Mouse (Mus musculus) liver, embryonic 11.5 days (tissue): Measurements from ENCODE around the gene Lama4. TPM values are rescaled to one million over a fixed set of nuclear protein-coding genes. Genes with fewer than 3 reads are reported as not detected.

Experiments used
- ATAC-seq: fragments of 200-750 bp; cut with Nextera tagmentation; replicated peaks from 2 replicates; pipeline ENCODE4 v1.8.0; 2017; ENCODE audit warnings: moderate number of reproducible peaks, mild to moderate bottlenecking, moderate TSS enrichment, moderate library complexity; ENCODE audit not compliant: low FRiP score
- DNase-seq: peaks from one replicate; pipeline ENCODE4 v3.0.0-alpha.2; 2017; ENCODE audit warnings: low spot score
- H3K27ac ChIP-seq: fragments of 300-500 bp; sonication (generic); 2 replicates; pipeline ENCODE4 v1.5.1; 2014; ENCODE audit warnings: mild to moderate bottlenecking, low read depth, low read length, control low read depth
- H3K27me3 ChIP-seq: fragments of 300-500 bp; sonication (generic); replicated peaks from 2 replicates; pipeline ENCODE4 v1.6.1; 2014; ENCODE audit warnings: low read length, mixed read lengths; ENCODE audit not compliant: control insufficient read depth, insufficient read depth
- H3K36me3 ChIP-seq: fragments of 300-500 bp; sonication (generic); 2 replicates; pipeline ENCODE4 v1.6.1; 2014; ENCODE audit warnings: mild to moderate bottlenecking, low read length, moderate library complexity, mixed read lengths; ENCODE audit not compliant: control insufficient read depth, insufficient read depth
- H3K4me1 ChIP-seq: fragments of 300-500 bp; sonication (generic); replicated peaks from 2 replicates; pipeline ENCODE4 v1.6.1; 2014; ENCODE audit warnings: low read length, mixed read lengths; ENCODE audit not compliant: control insufficient read depth, insufficient read depth
- H3K4me2 ChIP-seq: fragments of 300-500 bp; sonication (generic); 2 replicates; pipeline ENCODE4 v1.6.1; 2014; ENCODE audit warnings: mild to moderate bottlenecking, control low read depth, moderate library complexity
- H3K4me3 ChIP-seq: fragments of 300-500 bp; sonication (generic); 2 replicates; pipeline ENCODE4 v1.5.1; 2014; ENCODE audit warnings: low read depth, low read length, control low read depth
- H3K9ac ChIP-seq: fragments of 300-500 bp; sonication (generic); 2 replicates; pipeline ENCODE4 v1.6.1; 2014; ENCODE audit warnings: low read depth, low read length, control low read depth
- H3K9me3 ChIP-seq: fragments of 300-500 bp; sonication (generic); 2 replicates; pipeline ENCODE4 v1.6.1; 2016; ENCODE audit warnings: low read length, inconsistent platforms, mixed read lengths; ENCODE audit not compliant: control insufficient read depth
- WGBS: fragments of 180-500 bp; shearing (Covaris S2); extraction: QIAGEN DNeasy Blood & Tissue Kit; methylation state at CpG from one replicate; pipeline ENCODE4 v1.1.7; 2014; 5-methylcytosine and 5-hydroxymethylcytosine counted together
- polyA plus RNA-seq: library from polyadenylated mRNA; unstranded; fragments of >200 nt; fragmentation: Nextera tagmentation; extraction: Ambion mirVana; gene quantifications from 2 replicates; pipeline ENCODE4 v1.2.1, GENCODE M21; 2014

Lama4 gene
- polyA plus RNA-seq, 1 experiment from 2014 or later, result 6.1 TPM

DNA sequence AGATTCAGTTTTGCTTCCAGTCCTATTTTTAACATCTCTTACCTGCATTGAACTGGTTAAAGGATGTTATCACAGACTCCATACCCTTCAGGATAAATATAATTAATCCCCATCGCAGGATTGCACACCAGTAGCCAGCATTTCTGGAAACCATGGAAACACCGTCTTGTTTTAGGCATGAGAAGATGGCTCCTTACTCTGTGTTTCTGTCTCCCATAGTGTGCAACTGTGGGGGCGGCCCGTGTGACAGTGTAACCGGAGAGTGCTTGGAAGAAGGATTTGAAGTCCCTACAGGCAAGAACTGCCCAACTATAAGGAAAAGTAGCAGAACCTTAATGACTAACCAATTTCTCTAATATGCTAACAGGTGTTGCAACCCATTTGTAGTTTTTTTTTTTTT lies 63.1 kb downstream of the Lama4 start:
- no peak for ATAC-seq
- WGBS, result 87% methylated on average over 5 of the region's 5 CpGs

GRCm38 (mm10) chr10:39029297-39030147 lies 64.2 kb downstream of the Lama4 start:
- Histone ChIP-seq H3K4me2 (no peak overlapping the region), H3K4me3 (no peak overlapping the region), H3K36me3 (no peaks in the 10 kb centered on the region), H3K9ac (no peak overlapping the region), H3K27me3 (no peaks in the 10 kb centered on the region), H3K27ac (no peak overlapping the region), H3K9me3 (no peaks in the 10 kb centered on the region), H3K4me1 (no peaks in the 10 kb centered on the region)
- 70% methylated on average over 6 of the region's 6 CpGs for WGBS
- ATAC-seq (no peak), DNase-seq (no peak)

More for the DNA sequence above, 63.1 kb downstream of the Lama4 start:
- Histone ChIP-seq H3K36me3 (no peaks in the 10 kb centered on the region), H3K27me3 (no peaks in the 10 kb centered on the region), H3K9ac (no peak overlapping the region), H3K9me3 (no peaks in the 10 kb centered on the region), H3K4me2 (no peak overlapping the region), H3K4me3 (no peak overlapping the region), H3K4me1 (no peaks in the 10 kb centered on the region), H3K27ac (no peak overlapping the region)
- DNase-seq, result no peak

GRCm38 (mm10) chr10:39030148-39030685 lies 64.9 kb downstream of the Lama4 start:
- Histone ChIP-seq H3K9ac (no peak overlapping the region), H3K9me3 (no peaks in the 10 kb centered on the region), H3K4me2 (no peak overlapping the region), H3K27ac (no peak overlapping the region), H3K4me1 (no peaks in the 10 kb centered on the region), H3K27me3 (no peaks in the 10 kb centered on the region), H3K4me3 (no peak overlapping the region), H3K36me3 (no peaks in the 10 kb centered on the region)
- WGBS, result 93% methylated on average over 14 of the region's 14 CpGs
- DNase-seq (no peak), ATAC-seq (no peak)

- Histone ChIP-seq H3K4me3 (no peak overlapping the region), H3K9me3 (no peaks in the 10 kb centered on the region), H3K4me2 (no peak overlapping the region), H3K9ac (no peak overlapping the region), H3K4me1 (no peaks in the 10 kb centered on the region), H3K36me3 (0 out of 2 replicates have a peak, but pooled peaks cover 2% of the 10 kb centered on the region), H3K27me3 (no peaks in the 10 kb centered on the region), H3K27ac (no peak overlapping the region)
- WGBS, result 54% methylated on average over 4 of the region's 4 CpGs
- ATAC-seq (no peak), DNase-seq (no peak)
Observed at GRCm38 (mm10) chr10:39039564-39039963, 74.2 kb downstream of the Lama4 start.

GRCm38 (mm10) chr10:39040026-39040425 lies 74.7 kb downstream of the Lama4 start:
- 0 out of 2 replicates have a peak, but pooled peaks cover 2% of the 10 kb centered on the region for H3K36me3 ChIP-seq
- ATAC-seq, result no peak
- no peak overlapping the region for H3K4me2 ChIP-seq
- no peaks in the 10 kb centered on the region for H3K27me3 ChIP-seq
- no peak overlapping the region for H3K4me3 ChIP-seq
- no peak overlapping the region for H3K27ac ChIP-seq
- no peaks in the 10 kb centered on the region for H3K9me3 ChIP-seq
- no peaks in the 10 kb centered on the region for H3K4me1 ChIP-seq
- DNase-seq, result no peak
- WGBS, result 71% methylated on average over 5 of the region's 5 CpGs
- no peak overlapping the region for H3K9ac ChIP-seq

GRCm38 (mm10) chr10:39044476-39044995 lies 79.2 kb downstream of the Lama4 start:
- no peaks in the 10 kb centered on the region for H3K36me3 ChIP-seq
- 40% methylated on average over 3 of the region's 3 CpGs for WGBS
- no peak overlapping the region for H3K4me2 ChIP-seq
- H3K27me3 ChIP-seq, result no peaks in the 10 kb centered on the region
- DNase-seq (no peak), ATAC-seq (no peak)
- H3K9me3 ChIP-seq, result no peaks in the 10 kb centered on the region
- no peak overlapping the region for H3K9ac ChIP-seq
- no peak overlapping the region for H3K4me3 ChIP-seq
- no peaks in the 10 kb centered on the region for H3K4me1 ChIP-seq
- H3K27ac ChIP-seq, result no peak overlapping the region

DNA sequence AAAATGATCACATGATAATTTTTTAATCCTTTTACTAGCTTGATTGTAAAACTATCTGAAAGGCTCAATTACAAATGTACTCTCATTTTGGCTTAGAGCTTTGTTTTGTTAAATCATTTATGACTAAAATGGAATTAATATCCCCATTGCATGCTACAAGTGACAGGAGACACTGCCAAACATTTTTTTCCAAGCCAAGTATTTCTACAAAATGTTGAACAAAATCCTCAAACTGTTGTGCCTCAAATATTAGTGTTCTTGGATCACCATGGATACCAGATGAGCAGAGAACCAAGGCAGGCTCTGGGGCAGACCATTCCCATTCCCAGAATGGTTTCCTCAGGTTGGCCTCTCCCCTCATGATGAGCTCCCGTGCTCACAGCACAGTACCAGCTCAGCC lies 79.8 kb downstream of the Lama4 start:
- ATAC-seq (no peak), DNase-seq (no peak)
- Histone ChIP-seq H3K4me1 (no peaks in the 10 kb centered on the region), H3K9ac (no peak overlapping the region), H3K4me2 (no peak overlapping the region), H3K9me3 (no peaks in the 10 kb centered on the region), H3K27ac (no peak overlapping the region), H3K27me3 (no peaks in the 10 kb centered on the region), H3K4me3 (no peak overlapping the region), H3K36me3 (no peaks in the 10 kb centered on the region)
- WGBS, result 76% methylated on average over 1 of the region's 1 CpGs

DNA sequence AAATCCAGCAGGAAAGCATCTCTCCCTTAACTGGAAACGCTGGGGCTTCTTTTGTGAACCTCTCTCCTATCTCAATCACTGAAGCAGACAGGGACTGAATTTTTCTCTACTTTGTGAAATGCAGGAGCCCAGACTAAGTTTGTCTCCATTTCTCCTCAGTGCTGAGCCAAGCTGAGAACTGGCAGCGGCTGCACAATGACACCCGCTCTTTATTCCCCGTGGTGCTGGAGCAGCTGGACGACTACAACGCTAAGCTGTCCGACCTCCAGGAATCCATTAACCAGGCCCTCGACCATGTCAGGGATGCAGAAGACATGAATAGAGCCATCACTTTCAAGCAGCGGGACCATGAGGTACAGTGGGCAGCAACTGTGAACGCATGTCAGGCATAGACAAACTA lies 82.5 kb downstream of the Lama4 start:
- no peak overlapping the region for H3K4me3 ChIP-seq
- 84% methylated on average over 10 of the region's 10 CpGs for WGBS
- H3K36me3 ChIP-seq, result no peaks in the 10 kb centered on the region
- no peak overlapping the region for H3K4me2 ChIP-seq
- H3K27me3 ChIP-seq, result no peaks in the 10 kb centered on the region
- no peak overlapping the region for H3K9ac ChIP-seq
- no peak overlapping the region for H3K27ac ChIP-seq
- no peaks in the 10 kb centered on the region for H3K9me3 ChIP-seq
- ATAC-seq (no peak), DNase-seq (no peak)
- no peaks in the 10 kb centered on the region for H3K4me1 ChIP-seq
